Comparison of ENCODE assay signal across 19 mouse cellular contexts in genomic region chr8:85530717-85531116, GRCm38 (mm10). TPM values are rescaled to one million over a fixed set of nuclear protein-coding genes. Genes with fewer than 3 reads are reported as not detected.
DNase-seq lines count a peak whose midpoint lies in the region; ATAC-seq and TF ChIP-seq lines count a peak whose summit lies in the region.
"Had no signal": no experiment of that assay in that cellular context is flagged by ENCODE, and none has a peak within 500 bp of the region (broad histone marks: within the 10 kb centered on the region; RNA-seq: fewer than 3 reads in every experiment).

No protein-coding gene starts in this region.

- intact Hi-C loops in heart, postnatal 36 days (cut with DNase I): no loop called here

- WGBS in liver, embryonic 13.5 days (ENCODE audit: insufficient replicate concordance): 67% methylated on average over 1 of the region's 1 CpGs
- WGBS in liver, embryonic 11.5 days: 82% methylated on average over 1 of the region's 1 CpGs
- WGBS in liver, embryonic 16.5 days (ENCODE audit: insufficient replicate concordance): 50% methylated on average over 1 of the region's 1 CpGs

- no peaks in the 10 kb centered on the region for H3K79me2 ChIP-seq in MEL (ENCODE audit: control insufficient read depth, insufficient read depth, low read length, poor library complexity)

- TF ChIP-seq EP300 in MEL (IDR thresholded peaks at IDR 0.05; ENCODE audit: low read depth in 1 of 2, low read length in 2 of 2): peak; percentile 64 to 72

- H3K27me3 ChIP-seq in liver, embryonic 13.5 days: no peaks in the 10 kb centered on the region
- H3K27me3 ChIP-seq in liver, embryonic 11.5 days (replicated peaks; ENCODE audit: control insufficient read depth, insufficient read depth, low read length): no peaks in the 10 kb centered on the region
- no peaks in the 10 kb centered on the region for H3K27me3 ChIP-seq in MEL (ENCODE audit: control insufficient read depth in 1 of 2, insufficient read depth in 2 of 2, low read length in 2 of 2)
- no peaks in the 10 kb centered on the region for H3K27me3 ChIP-seq in liver, embryonic 16.5 days (ENCODE audit: control insufficient read depth, insufficient read depth, low read depth, low read length)
- H3K27me3 ChIP-seq: CH12.LX; embryonic facial prominence, embryonic 12.5 days; forebrain, embryonic 15.5 days; hindbrain, embryonic 13.5 days had no signal

- H3K9me3 ChIP-seq in liver, embryonic 13.5 days (replicated peaks): no peaks in the 10 kb centered on the region
- H3K9me3 ChIP-seq in liver, embryonic 11.5 days (ENCODE audit: control insufficient read depth, low read length): no peaks in the 10 kb centered on the region
- H3K9me3 ChIP-seq in MEL (replicated peaks; ENCODE audit: insufficient read depth, low read length): no peaks in the 10 kb centered on the region
- H3K9me3 ChIP-seq in liver, embryonic 16.5 days (replicated peaks; ENCODE audit: control insufficient read depth, low read length): no peaks in the 10 kb centered on the region
- H3K9me3 ChIP-seq: embryonic facial prominence, embryonic 12.5 days; forebrain, embryonic 15.5 days; heart, embryonic 10.5 days; hindbrain, embryonic 13.5 days had no signal

- TF ChIP-seq POLR2A in MEL (IDR thresholded peaks at IDR 0.05; ENCODE audit: control insufficient read depth in 1 of 2, insufficient read depth in 1 of 2, low read depth in 1 of 2, low read length in 2 of 2, poor library complexity in 1 of 2): no peak

- TF ChIP-seq CTCF in MEL (IDR thresholded peaks at IDR 0.05 in 2 of 3, conservative IDR thresholded peaks at IDR 0.05 in 1 of 3; ENCODE audit: control insufficient read depth in 1 of 3, insufficient read depth in 1 of 3, low read depth in 2 of 3, low read length in 3 of 3, poor library complexity in 1 of 3, severe bottlenecking in 1 of 3): no peak

- H3K4me2 ChIP-seq in liver, embryonic 13.5 days: no peak overlapping the region
- H3K4me2 ChIP-seq in liver, embryonic 11.5 days: no peak overlapping the region
- no peak overlapping the region for H3K4me2 ChIP-seq in liver, embryonic 16.5 days (ENCODE audit: low read depth, low read length)
- H3K4me2 ChIP-seq: embryonic facial prominence, embryonic 12.5 days; forebrain, embryonic 15.5 days; hindbrain, embryonic 13.5 days had no signal

- no peak for TF ChIP-seq RAD21 in MEL (IDR thresholded peaks at IDR 0.05; ENCODE audit: low read depth, low read length)

- no peak overlapping the region for H3K27ac ChIP-seq in liver, embryonic 13.5 days
- no peak overlapping the region for H3K27ac ChIP-seq in liver, embryonic 11.5 days (ENCODE audit: low read depth, low read length)
- H3K27ac ChIP-seq in MEL (ENCODE audit: control insufficient read depth, low read depth, low read length): no peak overlapping the region
- H3K27ac ChIP-seq in liver, embryonic 16.5 days (ENCODE audit: low read length): no peak overlapping the region
- H3K27ac ChIP-seq: embryonic facial prominence, embryonic 12.5 days; forebrain, embryonic 15.5 days; heart, embryonic 10.5 days; hindbrain, embryonic 13.5 days; hindbrain, postnatal 0 days had no signal

- peaks cover 14% of the 10 kb centered on the region for H3K4me1 ChIP-seq in liver, embryonic 13.5 days (replicated peaks)
- H3K4me1 ChIP-seq in liver, embryonic 11.5 days (replicated peaks; ENCODE audit: control insufficient read depth, insufficient read depth, low read length): no peaks in the 10 kb centered on the region
- peaks cover 11 to 24% of the 10 kb centered on the region in 2 experiments for H3K4me1 ChIP-seq in MEL (ENCODE audit: control insufficient read depth in 1 of 2, insufficient read depth in 2 of 2, low read length in 2 of 2)
- H3K4me1 ChIP-seq in liver, embryonic 16.5 days (ENCODE audit: control insufficient read depth, low read depth, low read length): peaks cover 11% of the 10 kb centered on the region
- H3K4me1 ChIP-seq: embryonic facial prominence, embryonic 12.5 days; forebrain, embryonic 15.5 days; heart, embryonic 10.5 days; hindbrain, embryonic 13.5 days had no signal

- no peak for DNase-seq in liver, embryonic 13.5 days
- no peak for DNase-seq in liver, embryonic 11.5 days (ENCODE audit: low spot score)
- peak; percentile 79 for DNase-seq in MEL (ENCODE audit: low read depth, low spot score)
- no peak for DNase-seq in heart, postnatal 36 days
- no peak for DNase-seq in spleen, postnatal 36 days (ENCODE audit: low spot score in 2 of 2)
- DNase-seq in adrenal gland, postnatal 25 days: no peak
- DNase-seq: adrenal gland, postnatal 14 days; cerebellum, adult 9-10 months; cerebellum, postnatal 25 days; gastrocnemius, postnatal 36 days; heart, adult 11 months; heart, postnatal 10 days had no signal

- ATAC-seq in liver, embryonic 13.5 days (ENCODE audit: low read depth): peak; percentile 41; the same call in 1 of the 2 replicates
- ATAC-seq in liver, embryonic 11.5 days (replicated peaks; ENCODE audit: low FRiP score): no peak
- peak; percentile 41 for ATAC-seq in liver, embryonic 16.5 days (ENCODE audit: low read depth)
- ATAC-seq: forebrain, embryonic 15.5 days; hindbrain, postnatal 0 days had no signal

- peaks cover 34% of the 10 kb centered on the region for H3K36me3 ChIP-seq in liver, embryonic 13.5 days
- no peaks in the 10 kb centered on the region for H3K36me3 ChIP-seq in liver, embryonic 11.5 days (ENCODE audit: control insufficient read depth, insufficient read depth, low read length)
- H3K36me3 ChIP-seq in MEL (ENCODE audit: control insufficient read depth in 1 of 2, insufficient read depth in 2 of 2, low read length in 2 of 2): peaks cover 0 to 24% of the 10 kb centered on the region in 2 experiments; a peak in 2 of 4 replicates
- H3K36me3 ChIP-seq in liver, embryonic 16.5 days (ENCODE audit: control insufficient read depth, insufficient read depth): no peaks in the 10 kb centered on the region

- H3K4me3 ChIP-seq in liver, embryonic 13.5 days (replicated peaks): no peak overlapping the region
- no peak overlapping the region for H3K4me3 ChIP-seq in liver, embryonic 11.5 days (ENCODE audit: low read depth, low read length)
- no peak overlapping the region for H3K4me3 ChIP-seq in MEL (ENCODE audit: control insufficient read depth in 1 of 2, insufficient read depth in 1 of 2, low read depth in 2 of 2, low read length in 2 of 2)
- H3K4me3 ChIP-seq in liver, embryonic 16.5 days (ENCODE audit: low read depth, low read length): no peak overlapping the region
- H3K4me3 ChIP-seq: embryonic facial prominence, embryonic 12.5 days; forebrain, embryonic 15.5 days; heart, embryonic 10.5 days; hindbrain, embryonic 13.5 days had no signal

- H3K9ac ChIP-seq in liver, embryonic 13.5 days: no peak overlapping the region
- no peak overlapping the region for H3K9ac ChIP-seq in liver, embryonic 11.5 days (ENCODE audit: low read depth, low read length)
- H3K9ac ChIP-seq in MEL (ENCODE audit: control insufficient read depth, low read depth, low read length, poor library complexity, severe bottlenecking): no peak overlapping the region
- H3K9ac ChIP-seq in liver, embryonic 16.5 days (ENCODE audit: low read depth, low read length): no peak overlapping the region
- H3K9ac ChIP-seq: embryonic facial prominence, embryonic 12.5 days; forebrain, embryonic 15.5 days; hindbrain, embryonic 13.5 days had no signal

TF ChIP-seq in MEL, 35 proteins besides CTCF, POLR2A, EP300 and RAD21 (continues in another document):
- TF ChIP-seq ZC3H11A (IDR thresholded peaks at IDR 0.05; ENCODE audit: low read depth, low read length) (no peak), MEF2A (IDR thresholded peaks at IDR 0.05; ENCODE audit: extremely low read depth, insufficient replicate concordance, low read depth, low read length, poor library complexity, severe bottlenecking) (no peak), HCFC1 (IDR thresholded peaks at IDR 0.05; ENCODE audit: low read depth, low read length) (no peak), USF2 (IDR thresholded peaks at IDR 0.05; ENCODE audit: borderline replicate concordance in 1 of 2, insufficient read depth in 1 of 2, low read depth in 1 of 2, low read length in 2 of 2) (no peak), TAL1 (IDR thresholded peaks at IDR 0.05; ENCODE audit: low read length) (no peak; the same call in none of the 2 replicates), RCOR1 (IDR thresholded peaks at IDR 0.05; ENCODE audit: low read depth, low read length) (peak; percentile 74; the same call in 1 of the 2 replicates), GATA1 (IDR thresholded peaks at IDR 0.05; ENCODE audit: low read depth, low read length) (peak; percentile 72), ZNF384 (IDR thresholded peaks at IDR 0.05; ENCODE audit: low read depth, low read length) (no peak), TCF12 (IDR thresholded peaks at IDR 0.05; ENCODE audit: low read depth, low read length) (peak; percentile 71), ETS1 (IDR thresholded peaks at IDR 0.05; ENCODE audit: low read depth, low read length) (peak; percentile 76), MYC (IDR thresholded peaks at IDR 0.05; ENCODE audit: low read depth, low read length) (peak; percentile 78), SIN3A (IDR thresholded peaks at IDR 0.05; ENCODE audit: low read length) (0 out of 2 replicates have a peak, but pooled peaks have one; percentile 28), NRF1 (IDR thresholded peaks at IDR 0.05; ENCODE audit: insufficient read depth, low read depth, low read length, poor library complexity, severe bottlenecking) (no peak), UBTF (IDR thresholded peaks at IDR 0.05; ENCODE audit: borderline replicate concordance, insufficient read depth, low read depth, low read length) (no peak)

RNA-seq across cellular contexts. Expression of gene Dnaja2, which starts 24.4 kb away (rescaled TPM):
- polyA plus RNA-seq in liver, embryonic 13.5 days (2015; fragmentation: Nextera tagmentation; extraction: Ambion mirVana): 103 and 123 TPM in 2 replicates
- polyA plus RNA-seq in liver, embryonic 11.5 days (2014; fragmentation: Nextera tagmentation; extraction: Ambion mirVana): 163 and 175 TPM in 2 replicates
- total RNA-seq in MEL (2012; rRNA removed): 189 and 207 TPM in 2 replicates
- polyA plus RNA-seq in MEL (2012; ENCODE audit: insufficient read depth in 1 of 2, insufficient read length in 2 of 2, low read depth in 1 of 2, low replicate concordance in 2 of 2, missing spikeins in 1 of 2): 100 to 1,000 TPM in 1 of 2 experiments, not detected in 1; 307 TPM
- polyA plus RNA-seq in liver, embryonic 16.5 days (2015; fragmentation: Nextera tagmentation; extraction: Ambion mirVana): 63.5 and 65.7 TPM in 2 replicates
- 100 to 1,000 TPM; 256 to 272 TPM for total RNA-seq in heart, postnatal 36 days (2021)
- total RNA-seq in adrenal gland, postnatal 25 days (2021): 140 and 166 TPM in 2 replicates

RNA-seq across cellular contexts. Expression of gene Gpt2, which starts 38.3 kb away (rescaled TPM):
- 13.5 and 17.8 TPM in 2 replicates for polyA plus RNA-seq in liver, embryonic 13.5 days (2015; fragmentation: Nextera tagmentation; extraction: Ambion mirVana)
- polyA plus RNA-seq in liver, embryonic 11.5 days (2014; fragmentation: Nextera tagmentation; extraction: Ambion mirVana): 25.7 and 27.0 TPM in 2 replicates
- 10.2 and 24.0 TPM in 2 replicates for total RNA-seq in MEL (2012; rRNA removed)
- 10 to 100 TPM in 1 of 2 experiments, not detected in 1; 25.3 TPM for polyA plus RNA-seq in MEL (2012; ENCODE audit: insufficient read depth in 1 of 2, insufficient read length in 2 of 2, low read depth in 1 of 2, low replicate concordance in 2 of 2, missing spikeins in 1 of 2)
- 23.8 and 27.1 TPM in 2 replicates for polyA plus RNA-seq in liver, embryonic 16.5 days (2015; fragmentation: Nextera tagmentation; extraction: Ambion mirVana)
- 10 to 100 TPM; 37.8 to 41.5 TPM for total RNA-seq in heart, postnatal 36 days (2021)
- 233 and 253 TPM in 2 replicates for total RNA-seq in adrenal gland, postnatal 25 days (2021)
